Mouse (Mus musculus): ENCODE measurements at regions not wholly inside any gene's neighbourhood (a gene's known extent, or its start where the extent isn't known, plus 50 kb on each side); places are given as distances from the start of the nearest gene placed in this dataset.
A peak's percentile ranks its signal among the peaks of the same experiment; 100 is the strongest.

- no peak for DNase-seq (ENCODE audit: low read depth)
These were observed 54.1 kb upstream of the 1700012A03Rik start for GRCm38 (mm10) chr6:31995977-31996376.

GRCm38 (mm10) chr6:31995249-31995648 is 54.8 kb upstream of the 1700012A03Rik start:
- no peak for DNase-seq (ENCODE audit: low read depth)

GRCm38 (mm10) chr6:31985698-31986097 is 64.3 kb upstream of the 1700012A03Rik start:
- no peak for DNase-seq (ENCODE audit: low read depth)

- DNase-seq (ENCODE audit: low read depth), result no peak
These were observed 73.3 kb upstream of the 1700012A03Rik start for GRCm38 (mm10) chr6:31976705-31977104.

- no peak for DNase-seq (ENCODE audit: low read depth)
These were observed 102.0 kb upstream of the 1700012A03Rik start for GRCm38 (mm10) chr6:31948063-31948481.

GRCm38 (mm10) chr6:31946572-31946971 is 103.5 kb upstream of the 1700012A03Rik start:
- no peak for DNase-seq (ENCODE audit: low read depth)

GRCm38 (mm10) chr6:31945347-31945746 is 104.7 kb upstream of the 1700012A03Rik start:
- DNase-seq (ENCODE audit: low read depth), result no peak

- DNase-seq (ENCODE audit: low read depth), result no peak
These were observed 105.5 kb upstream of the 1700012A03Rik start for GRCm38 (mm10) chr6:31944546-31944945.

- no peak for DNase-seq (ENCODE audit: low read depth)
These were observed 107.3 kb upstream of the 1700012A03Rik start for GRCm38 (mm10) chr6:31942696-31943095.

- peak; percentile 61 for DNase-seq (ENCODE audit: low read depth)
These were observed 111.7 kb upstream of the 1700012A03Rik start for GRCm38 (mm10) chr6:31938216-31938814.

GRCm38 (mm10) chr6:31937146-31937545 is 112.9 kb upstream of the 1700012A03Rik start:
- no peak for DNase-seq (ENCODE audit: low read depth)

- no peak for DNase-seq (ENCODE audit: low read depth)
These were observed 115.2 kb upstream of the 1700012A03Rik start for GRCm38 (mm10) chr6:31934826-31935225.

- no peak for DNase-seq (ENCODE audit: low read depth)
These were observed 116.1 kb upstream of the 1700012A03Rik start for GRCm38 (mm10) chr6:31933956-31934355.

GRCm38 (mm10) chr6:31933364-31933763 is 116.7 kb upstream of the 1700012A03Rik start:
- DNase-seq (ENCODE audit: low read depth), result no peak

GRCm38 (mm10) chr6:31931116-31931515 is 118.9 kb upstream of the 1700012A03Rik start:
- DNase-seq (ENCODE audit: low read depth), result no peak

GRCm38 (mm10) chr6:31929165-31929564 is 120.9 kb upstream of the 1700012A03Rik start:
- DNase-seq (ENCODE audit: low read depth), result no peak

GRCm38 (mm10) chr6:31927181-31927580 is 122.9 kb upstream of the 1700012A03Rik start:
- no peak for DNase-seq (ENCODE audit: low read depth)

GRCm38 (mm10) chr6:31924669-31925046 is 125.4 kb upstream of the 1700012A03Rik start:
- DNase-seq (ENCODE audit: low read depth), result no peak

GRCm38 (mm10) chr6:31923951-31924668 is 125.9 kb upstream of the 1700012A03Rik start:
- no peak for DNase-seq (ENCODE audit: low read depth)

- DNase-seq (ENCODE audit: low read depth), result no peak
These were observed 128.4 kb upstream of the 1700012A03Rik start for GRCm38 (mm10) chr6:31921561-31922152.

- no peak for DNase-seq (ENCODE audit: low read depth)
These were observed 132.5 kb upstream of the 1700012A03Rik start for GRCm38 (mm10) chr6:31917411-31918131.

GRCm38 (mm10) chr6:31901791-31902190 is 148.3 kb upstream of the 1700012A03Rik start:
- no peak for DNase-seq (ENCODE audit: low read depth)

- DNase-seq (ENCODE audit: low read depth), result no peak
These were observed 151.0 kb upstream of the 1700012A03Rik start for GRCm38 (mm10) chr6:31899055-31899454.
